Mouse (Mus musculus) myocyte (in vitro differentiated cells): ENCODE data around the gene Rnf186.

Experiments used
- CEBPB ChIP-seq: IDR thresholded peaks from 2 replicates; pipeline ENCODE4 v1.6.1; 2011; ENCODE audit warnings: mild to moderate bottlenecking, moderate library complexity; ENCODE audit not compliant: poor library complexity, insufficient read depth, severe bottlenecking
- E2F4 ChIP-seq: IDR thresholded peaks from one replicate; pipeline ENCODE4 v1.6.1; 2011; ENCODE audit warnings: mild to moderate bottlenecking, control low read depth, moderate library complexity; ENCODE audit not compliant: insufficient read depth
- MYOG ChIP-seq, 3 experiments: IDR thresholded peaks; one replicate each; pipeline ENCODE4 v1.6.1; 2011; ENCODE audit warnings: control low read depth in 2 of 3, low read depth in 2 of 3, mild to moderate bottlenecking in 2 of 3; ENCODE audit not compliant: insufficient read length in 2 of 3, control insufficient read depth in 1 of 3, insufficient read depth in 1 of 3
- POLR2A ChIP-seq: IDR thresholded peaks from one replicate; pipeline ENCODE4 v1.6.1; 2011; ENCODE audit warnings: low read depth, mild to moderate bottlenecking, control low read depth, moderate library complexity; ENCODE audit not compliant: insufficient read length
- TCF12 ChIP-seq: IDR thresholded peaks from one replicate; pipeline ENCODE4 v1.6.1; 2011; ENCODE audit warnings: mild to moderate bottlenecking, control low read depth; ENCODE audit not compliant: poor library complexity, insufficient read depth, severe bottlenecking
- USF1 ChIP-seq: IDR thresholded peaks from one replicate; pipeline ENCODE4 v1.6.1; 2011; ENCODE audit warnings: low read depth, mild to moderate bottlenecking, control low read depth, moderate library complexity

DNA sequence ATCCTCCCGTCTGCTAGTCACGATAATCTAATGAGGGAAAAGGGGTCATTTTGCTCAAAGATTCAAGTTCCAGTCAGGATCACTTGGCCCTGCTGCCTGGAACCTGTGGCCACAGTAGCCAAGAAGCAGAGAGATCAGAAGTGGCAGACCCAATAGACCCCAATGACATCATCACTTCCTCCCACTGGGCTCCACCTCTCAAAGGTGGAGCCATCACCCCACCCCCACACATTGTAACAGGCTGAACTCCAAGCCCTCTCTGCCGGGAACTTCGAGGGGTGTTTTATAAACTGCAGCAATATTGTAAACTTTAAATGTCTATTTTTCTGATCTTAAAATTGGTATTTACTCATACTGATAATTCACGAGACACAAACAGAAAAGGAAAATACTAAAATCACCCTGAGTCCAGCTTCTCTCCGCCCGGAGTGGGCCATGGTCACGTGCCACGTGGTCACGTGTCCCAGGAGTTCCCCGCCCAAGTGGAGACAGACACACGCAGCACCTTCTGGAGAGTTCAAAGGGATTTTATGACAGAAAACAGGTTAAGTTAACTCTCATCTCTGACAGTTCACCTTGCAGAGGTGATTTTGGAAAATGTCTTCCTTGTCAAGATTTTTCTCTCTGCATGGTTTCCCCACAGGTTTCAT lies 14.0 kb downstream of the Rnf186 start:
- no peak for TF ChIP-seq CEBPB
- TF ChIP-seq POLR2A: no peak
- no peak for TF ChIP-seq TCF12
- no peak for TF ChIP-seq MYOG (IDR thresholded peaks at IDR 0.05; ENCODE audit: control insufficient read depth in 1 of 3, insufficient read depth in 1 of 3, insufficient read length in 2 of 3, low read depth in 2 of 3)
- no peak for TF ChIP-seq USF1
- TF ChIP-seq E2F4: no peak
